Mouse (Mus musculus) heart, embryonic 12.5 days (tissue): ENCODE measurements around the gene Cpn2. TPM values are rescaled to one million over a fixed set of nuclear protein-coding genes. Genes with fewer than 3 reads are reported as not detected.

Experiments
- ATAC-seq: fragments of 200-750 bp; cut with Nextera tagmentation; 2 replicates; pipeline ENCODE4 v1.8.0; 2017; ENCODE audit warnings: moderate TSS enrichment, moderate library complexity; ENCODE audit not compliant: insufficient number of reproducible peaks, low FRiP score
- H3K27ac ChIP-seq: fragments of 300-500 bp; sonication (generic); 2 replicates; pipeline ENCODE4 v1.5.1; 2016; ENCODE audit warnings: mild to moderate bottlenecking, moderate library complexity; ENCODE audit not compliant: poor library complexity, severe bottlenecking
- H3K27me3 ChIP-seq: fragments of 300-500 bp; sonication (generic); replicated peaks from 2 replicates; pipeline ENCODE4 v1.6.1; 2016; ENCODE audit warnings: mild to moderate bottlenecking, moderate library complexity
- H3K36me3 ChIP-seq: fragments of 300-500 bp; sonication (generic); 2 replicates; pipeline ENCODE4 v1.6.1; 2016; ENCODE audit warnings: mild to moderate bottlenecking, moderate library complexity
- H3K4me1 ChIP-seq: fragments of 300-500 bp; sonication (generic); replicated peaks from 2 replicates; pipeline ENCODE4 v1.6.1; 2016; ENCODE audit warnings: mild to moderate bottlenecking
- H3K4me2 ChIP-seq: fragments of 300-500 bp; sonication (generic); 2 replicates; pipeline ENCODE4 v1.6.1; 2016; ENCODE audit warnings: mild to moderate bottlenecking, moderate library complexity
- H3K4me3 ChIP-seq: fragments of 300-500 bp; sonication (generic); 2 replicates; pipeline ENCODE4 v1.5.1; 2016; ENCODE audit warnings: mild to moderate bottlenecking
- H3K9ac ChIP-seq: fragments of 300-500 bp; sonication (generic); 2 replicates; pipeline ENCODE4 v1.6.1; 2016; ENCODE audit warnings: mild to moderate bottlenecking, moderate library complexity
- H3K9me3 ChIP-seq: fragments of 300-500 bp; sonication (generic); replicated peaks from 2 replicates; pipeline ENCODE4 v1.6.1; 2016; ENCODE audit warnings: mild to moderate bottlenecking, moderate library complexity
- WGBS: fragments of 180-500 bp; shearing (Covaris S2); methylation state at CpG from one replicate; pipeline ENCODE4 v1.1.7; 2016; 5-methylcytosine and 5-hydroxymethylcytosine counted together
- polyA plus RNA-seq: library from polyadenylated mRNA; unstranded; fragments of >200 nt; fragmentation: Nextera tagmentation; extraction: Ambion mirVana; gene quantifications from 2 replicates; pipeline ENCODE4 v1.2.1, GENCODE M21; 2016

The Cpn2 gene
- polyA plus RNA-seq, result not detected in 2 replicates

DNA sequence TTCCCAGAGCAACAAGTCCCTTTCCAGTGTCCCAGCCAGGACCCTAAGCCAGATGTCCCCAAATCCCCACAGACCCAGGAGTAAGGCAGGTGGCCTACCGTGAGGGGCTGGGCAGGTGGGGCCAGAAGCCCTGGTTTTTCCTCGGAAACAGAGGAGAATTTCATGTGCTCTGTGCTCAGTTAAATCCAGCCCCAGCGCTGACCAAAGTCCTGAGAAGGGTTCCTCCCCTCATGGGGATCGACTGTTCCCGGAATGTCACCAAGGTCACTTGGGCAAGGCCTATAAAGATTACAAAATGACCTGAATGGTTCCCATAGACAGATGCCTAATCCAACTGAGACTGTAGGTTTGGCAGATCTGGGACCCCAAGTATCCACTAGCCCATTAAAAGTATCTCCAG lies at the start of gene Cpn2:
Gene Cpn2, minus strand, starts transcription at position 141 of the 400 bp plus-strand sequence.
- no peaks in the 10 kb centered on the region for H3K36me3 ChIP-seq
- H3K9me3 ChIP-seq, result no peaks in the 10 kb centered on the region
- H3K4me3 ChIP-seq, result no peak within 1 kb of the TSS
- 0 out of 2 replicates have a peak, but pooled peaks cover 2% of the 10 kb centered on the region for H3K27me3 ChIP-seq
- ATAC-seq, result no peak
- no peak within 1 kb of the TSS for H3K4me2 ChIP-seq
- 58% methylated on average over 5 of the region's 5 CpGs for WGBS
- H3K27ac ChIP-seq, result no peak within 1 kb of the TSS
- H3K9ac ChIP-seq, result no peak within 1 kb of the TSS
- peaks cover 13% of the 10 kb centered on the region for H3K4me1 ChIP-seq

DNA sequence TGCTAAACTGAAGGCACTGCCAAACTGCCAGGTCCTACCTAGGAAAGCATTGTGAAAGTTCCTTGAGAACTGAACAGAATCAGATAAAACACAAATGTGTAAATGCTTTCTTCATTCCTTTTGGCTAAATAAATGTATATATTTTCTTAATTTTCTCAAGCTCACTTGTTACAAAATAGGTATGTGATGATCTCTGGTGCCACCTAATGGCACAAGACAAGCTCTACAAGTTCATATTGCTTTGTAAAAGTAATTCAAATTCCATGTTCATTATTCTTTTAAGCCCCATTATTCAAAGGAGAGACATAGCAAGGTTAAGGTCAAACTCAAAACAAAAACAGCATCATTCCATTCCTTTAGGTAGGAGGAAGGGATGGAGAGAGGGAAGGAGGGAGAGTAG lies 46.9 kb upstream of the Cpn2 start:
- Histone ChIP-seq H3K9me3 (no peaks in the 10 kb centered on the region), H3K27ac (no peak overlapping the region), H3K4me1 (peaks cover 6% of the 10 kb centered on the region), H3K27me3 (peaks cover 30% of the 10 kb centered on the region), H3K9ac (no peak overlapping the region), H3K36me3 (peaks cover 17% of the 10 kb centered on the region; the same call in 1 of the 2 replicates), H3K4me3 (no peak overlapping the region), H3K4me2 (no peak overlapping the region)
- no peak for ATAC-seq

- peak within 1 kb of the TSS; percentile 61 for H3K4me3 ChIP-seq
- H3K27ac ChIP-seq, result no peak within 1 kb of the TSS
- peak within 1 kb of the TSS; percentile 50; the same call in 1 of the 2 replicates for H3K9ac ChIP-seq
- H3K27me3 ChIP-seq, result peaks cover 63% of the 10 kb centered on the region
- peak within 1 kb of the TSS; percentile 99 for H3K4me2 ChIP-seq
- peaks cover 9% of the 10 kb centered on the region; the same call in 1 of the 2 replicates for H3K36me3 ChIP-seq
- peaks cover 19% of the 10 kb centered on the region for H3K4me1 ChIP-seq
- no peak for ATAC-seq
- no peaks in the 10 kb centered on the region for H3K9me3 ChIP-seq
Observed at GRCm38 (mm10) chr16:30310647-30311046, 43.3 kb upstream of the Cpn2 start, which contains the start of gene Gp5. Gene Gp5, minus strand, starts transcription at chr16:30310779.

GRCm38 (mm10) chr16:30310171-30310515 lies 42.8 kb upstream of the Cpn2 start:
- Histone ChIP-seq H3K4me2 (no peak overlapping the region), H3K4me3 (no peak overlapping the region; the same call in 1 of the 2 replicates)
- 55% methylated on average over 8 of the region's 8 CpGs for WGBS

DNA sequence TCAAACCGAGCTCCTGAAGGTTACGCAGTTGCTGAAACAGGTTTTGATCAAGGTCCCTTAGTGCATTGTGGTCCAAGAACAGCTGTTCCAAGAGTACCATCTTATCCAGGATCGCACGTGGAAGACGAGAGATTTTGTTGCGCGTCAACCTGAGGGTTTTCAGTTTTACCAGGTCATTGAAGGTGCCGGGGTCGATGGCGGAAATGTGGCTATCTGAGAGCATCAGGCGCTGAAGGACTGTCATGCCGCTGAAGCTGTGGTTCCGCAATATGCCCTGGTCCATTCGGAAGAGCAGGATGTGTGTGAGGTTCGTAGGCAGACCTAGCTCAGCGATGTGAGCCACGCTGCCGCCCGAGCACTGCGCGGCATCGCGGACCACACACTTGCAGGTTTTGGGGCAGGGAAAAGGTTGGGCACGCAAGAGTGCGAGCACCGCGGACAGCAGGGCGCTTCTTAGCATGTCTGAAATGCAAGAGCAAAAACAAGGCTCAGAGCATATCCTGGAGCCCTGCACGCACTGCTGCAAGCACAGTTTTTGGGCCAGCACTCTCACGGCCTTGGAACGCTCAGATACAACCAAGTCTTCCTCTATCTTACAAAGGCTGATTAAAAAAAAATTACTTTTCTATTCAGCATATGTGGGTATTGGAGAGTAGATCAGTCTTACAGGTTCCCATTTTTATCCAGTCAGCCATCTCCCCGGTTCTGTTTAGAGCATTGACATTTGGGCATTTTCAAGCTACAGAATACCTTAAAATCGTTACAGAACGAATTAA lies 42.3 kb upstream of the Cpn2 start:
- Histone ChIP-seq H3K27me3 (peaks cover 65% of the 10 kb centered on the region), H3K9me3 (no peaks in the 10 kb centered on the region), H3K4me1 (peaks cover 19% of the 10 kb centered on the region), H3K36me3 (peaks cover 2% of the 10 kb centered on the region; the same call in 1 of the 2 replicates), H3K9ac (peak overlapping the region; percentile 50), H3K27ac (no peak overlapping the region), H3K4me2 (peak overlapping the region; percentile 99), H3K4me3 (peak overlapping the region; percentile 61)
- ATAC-seq, result no peak
- 5% methylated on average over 34 of the region's 34 CpGs for WGBS

More at GRCm38 (mm10) chr16:30310171-30310515, 42.8 kb upstream of the Cpn2 start:
- Histone ChIP-seq H3K27ac (no peak overlapping the region), H3K27me3 (peaks cover 63% of the 10 kb centered on the region), H3K4me1 (peaks cover 19% of the 10 kb centered on the region), H3K9me3 (no peaks in the 10 kb centered on the region), H3K36me3 (peaks cover 6% of the 10 kb centered on the region; the same call in 1 of the 2 replicates), H3K9ac (no peak overlapping the region)
- ATAC-seq, result no peak

- peak overlapping the region; percentile 99 for H3K4me2 ChIP-seq
- no peak overlapping the region for H3K27ac ChIP-seq
- H3K4me3 ChIP-seq, result peak overlapping the region; percentile 61
- H3K9me3 ChIP-seq, result no peaks in the 10 kb centered on the region
- WGBS, result under 1% methylated on average over 72 of the region's 72 CpGs
- peaks cover 72% of the 10 kb centered on the region for H3K27me3 ChIP-seq
- no peak; the same call in 1 of the 2 replicates for ATAC-seq
- H3K9ac ChIP-seq, result peak overlapping the region; percentile 70
- peaks cover 19% of the 10 kb centered on the region for H3K4me1 ChIP-seq
- H3K36me3 ChIP-seq, result no peaks in the 10 kb centered on the region
Observed at GRCm38 (mm10) chr16:30308616-30309394, 41.5 kb upstream of the Cpn2 start.

DNA sequence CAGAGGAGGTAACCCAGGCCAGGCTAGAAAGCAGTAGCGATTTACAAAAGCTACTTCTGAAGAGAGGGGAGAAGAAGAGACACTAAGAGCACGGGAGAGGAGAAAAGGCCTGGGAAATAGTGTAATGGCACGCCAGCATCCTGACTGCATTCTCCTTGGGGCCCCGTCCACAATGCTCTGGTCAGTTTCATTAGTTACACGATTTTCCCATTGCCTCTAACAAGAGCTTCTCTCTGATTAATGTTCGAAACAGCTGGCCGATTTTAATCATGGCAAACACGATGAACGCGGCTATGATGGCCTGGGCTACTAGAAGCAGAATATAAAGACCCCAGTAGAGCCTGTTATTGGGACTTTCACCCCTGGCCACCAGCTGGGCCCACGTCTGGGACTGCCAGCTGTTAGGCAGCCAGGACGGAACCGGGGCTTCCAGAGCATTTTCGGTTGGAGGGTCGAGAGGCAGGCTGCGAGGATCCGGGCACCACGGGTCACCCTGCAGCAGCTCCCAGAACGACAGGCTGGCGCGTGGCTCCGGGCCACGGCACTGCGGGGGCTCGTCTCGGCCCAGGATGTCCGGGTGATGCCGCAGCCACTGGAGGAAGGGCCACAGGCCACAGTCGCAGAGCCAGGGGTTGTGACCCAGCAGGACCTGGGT lies 40.8 kb upstream of the Cpn2 start:
- 15% methylated on average over 29 of the region's 29 CpGs for WGBS
- Histone ChIP-seq H3K27ac (no peak overlapping the region), H3K36me3 (no peaks in the 10 kb centered on the region), H3K4me3 (peak overlapping the region; percentile 61), H3K27me3 (peaks cover 78% of the 10 kb centered on the region), H3K4me2 (peak overlapping the region; percentile 99), H3K9ac (peak overlapping the region; percentile 70), H3K4me1 (peaks cover 19% of the 10 kb centered on the region), H3K9me3 (no peaks in the 10 kb centered on the region)
- no peak for ATAC-seq

DNA sequence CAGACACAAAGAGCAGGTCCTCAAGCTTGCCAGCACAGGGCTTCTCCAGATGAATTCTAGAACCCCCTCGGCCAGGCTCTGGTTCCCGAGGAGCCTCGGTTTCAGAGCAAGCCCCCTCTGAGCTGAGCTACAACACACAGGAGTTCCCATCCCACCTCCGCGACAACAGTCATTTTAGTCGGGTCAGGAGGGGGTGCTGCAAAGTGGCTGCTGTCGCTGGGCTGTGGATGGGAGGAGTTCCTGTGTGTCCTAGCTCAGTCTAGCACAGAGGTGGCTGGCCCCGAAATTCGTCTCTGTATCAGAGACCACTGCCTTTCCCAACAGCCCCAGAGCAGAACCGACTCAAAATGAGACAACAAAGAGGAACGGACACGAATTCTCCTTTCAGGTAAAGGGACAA lies 40.0 kb upstream of the Cpn2 start:
- Histone ChIP-seq H3K27me3 (peaks cover 85% of the 10 kb centered on the region), H3K4me3 (no peak overlapping the region), H3K27ac (no peak overlapping the region), H3K4me1 (peaks cover 19% of the 10 kb centered on the region), H3K4me2 (no peak overlapping the region), H3K9ac (no peak overlapping the region), H3K9me3 (no peaks in the 10 kb centered on the region), H3K36me3 (no peaks in the 10 kb centered on the region)
- 47% methylated on average over 12 of the region's 12 CpGs for WGBS
- ATAC-seq, result no peak

GRCm38 (mm10) chr16:30306102-30306501 lies 38.8 kb upstream of the Cpn2 start:
- 87% methylated on average over 4 of the region's 4 CpGs for WGBS
- H3K36me3 ChIP-seq, result no peaks in the 10 kb centered on the region
- H3K4me1 ChIP-seq, result peaks cover 19% of the 10 kb centered on the region
- H3K9ac ChIP-seq, result no peak overlapping the region
- H3K27ac ChIP-seq, result no peak overlapping the region
- H3K4me2 ChIP-seq, result no peak overlapping the region
- ATAC-seq, result no peak
- no peak overlapping the region for H3K4me3 ChIP-seq
- no peaks in the 10 kb centered on the region for H3K9me3 ChIP-seq
- H3K27me3 ChIP-seq, result peaks cover 86% of the 10 kb centered on the region

DNA sequence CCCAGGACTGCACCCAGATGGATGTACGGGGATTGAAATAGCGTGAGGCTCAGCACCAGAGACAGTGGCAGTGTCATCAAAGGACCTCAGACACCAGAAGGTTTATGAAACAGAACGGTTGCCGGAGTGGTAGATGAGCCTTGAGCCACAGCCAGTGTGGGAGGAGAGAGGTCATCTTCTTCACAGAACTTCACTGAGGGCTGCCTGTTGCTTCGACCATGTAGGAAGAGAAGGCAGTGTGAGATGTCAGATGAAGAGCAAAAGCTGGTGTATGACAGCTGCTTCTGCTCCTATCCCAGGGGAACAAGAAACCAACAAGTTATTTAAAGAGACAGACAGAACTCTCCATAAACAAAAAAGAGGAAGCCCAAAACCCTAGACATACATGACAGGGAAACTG lies 36.9 kb upstream of the Cpn2 start:
- Histone ChIP-seq H3K9me3 (no peaks in the 10 kb centered on the region), H3K4me3 (no peak overlapping the region), H3K27ac (no peak overlapping the region), H3K4me2 (no peak overlapping the region), H3K9ac (no peak overlapping the region), H3K36me3 (no peaks in the 10 kb centered on the region), H3K4me1 (peaks cover 13% of the 10 kb centered on the region), H3K27me3 (peaks cover 70% of the 10 kb centered on the region)
- ATAC-seq, result no peak
- 70% methylated on average over 5 of the region's 5 CpGs for WGBS

- Histone ChIP-seq H3K9me3 (no peaks in the 10 kb centered on the region), H3K27ac (no peak overlapping the region), H3K4me3 (no peak overlapping the region), H3K36me3 (no peaks in the 10 kb centered on the region), H3K4me1 (peaks cover 5% of the 10 kb centered on the region), H3K27me3 (peaks cover 65% of the 10 kb centered on the region), H3K9ac (no peak overlapping the region), H3K4me2 (no peak overlapping the region)
- 86% methylated on average over 2 of the region's 2 CpGs for WGBS
- no peak for ATAC-seq
Observed at GRCm38 (mm10) chr16:30303411-30303810, 36.1 kb upstream of the Cpn2 start.
